Mouse (Mus musculus): ENCODE data around the gene P4ha1.
"Not testable (repeated sequence)": the region's sequence is repeated elsewhere in the genome, so short reads cannot be mapped to it uniquely, and the experiment has no call there.

P4ha1 gene

GRCm38 (mm10) chr10:59323100-59323487 lies at the start of gene P4ha1:
Gene P4ha1 (plus strand): TSS chr10:59323296.
- peak; percentile 98 for DNase-seq (ENCODE audit: low read depth, low spot score)

- no peak for DNase-seq (ENCODE audit: low read depth, low spot score)
Measured at GRCm38 (mm10) chr10:59275745-59276144, 47.4 kb upstream of the P4ha1 start.

GRCm38 (mm10) chr10:59277116-59277515 lies 46.0 kb upstream of the P4ha1 start:
- DNase-seq (ENCODE audit: low read depth, low spot score): no peak

- no peak for DNase-seq (ENCODE audit: low read depth, low spot score)
Measured at GRCm38 (mm10) chr10:59277729-59278475, 45.2 kb upstream of the P4ha1 start.

GRCm38 (mm10) chr10:59283164-59283563 lies 39.9 kb upstream of the P4ha1 start:
- DNase-seq (ENCODE audit: low read depth, low spot score): no peak

- DNase-seq (ENCODE audit: low read depth, low spot score): no peak
Measured at GRCm38 (mm10) chr10:59283749-59284148, 39.3 kb upstream of the P4ha1 start.

- DNase-seq (ENCODE audit: low read depth, low spot score): no peak
Measured at GRCm38 (mm10) chr10:59285530-59285929, 37.6 kb upstream of the P4ha1 start.

- no peak for DNase-seq (ENCODE audit: low read depth, low spot score)
Measured at GRCm38 (mm10) chr10:59287251-59287650, 35.8 kb upstream of the P4ha1 start.

GRCm38 (mm10) chr10:59287662-59288061 lies 35.4 kb upstream of the P4ha1 start:
- DNase-seq (ENCODE audit: low read depth, low spot score): no peak

- no peak for DNase-seq (ENCODE audit: low read depth, low spot score)
Measured at GRCm38 (mm10) chr10:59289062-59289461, 34.0 kb upstream of the P4ha1 start.

- DNase-seq (ENCODE audit: low read depth, low spot score): no peak
Measured at GRCm38 (mm10) chr10:59291536-59291935, 31.6 kb upstream of the P4ha1 start.

GRCm38 (mm10) chr10:59292079-59292478 lies 31.0 kb upstream of the P4ha1 start:
- no peak for DNase-seq (ENCODE audit: low read depth, low spot score)

- DNase-seq (ENCODE audit: low read depth, low spot score): peak; percentile 42
Measured at GRCm38 (mm10) chr10:59292558-59292957, 30.5 kb upstream of the P4ha1 start.

- peak; percentile 52 for DNase-seq (ENCODE audit: low read depth, low spot score)
Measured at GRCm38 (mm10) chr10:59295241-59295811, 27.8 kb upstream of the P4ha1 start.

GRCm38 (mm10) chr10:59296261-59296660 lies 26.8 kb upstream of the P4ha1 start:
- DNase-seq (ENCODE audit: low read depth, low spot score): no peak

- not testable (repeated sequence) for DNase-seq (ENCODE audit: low read depth, low spot score)
Measured at GRCm38 (mm10) chr10:59302671-59303070, 20.4 kb upstream of the P4ha1 start.

GRCm38 (mm10) chr10:59308993-59309715 lies 13.9 kb upstream of the P4ha1 start:
- DNase-seq (ENCODE audit: low read depth, low spot score): no peak

GRCm38 (mm10) chr10:59310124-59310523 lies 13.0 kb upstream of the P4ha1 start:
- DNase-seq (ENCODE audit: low read depth, low spot score): no peak

- no peak for DNase-seq (ENCODE audit: low read depth, low spot score)
Measured at GRCm38 (mm10) chr10:59310691-59311457, 12.2 kb upstream of the P4ha1 start.

GRCm38 (mm10) chr10:59311881-59312280 lies 11.2 kb upstream of the P4ha1 start:
- DNase-seq (ENCODE audit: low read depth, low spot score): no peak

- DNase-seq (ENCODE audit: low read depth, low spot score): no peak
Measured at GRCm38 (mm10) chr10:59321112-59321511, 2.0 kb upstream of the P4ha1 start.

GRCm38 (mm10) chr10:59322271-59322670 lies 825 bp upstream of the P4ha1 start:
- DNase-seq (ENCODE audit: low read depth, low spot score): no peak
